Comparison of ENCODE assay signal across 24 mouse cellular contexts in genomic region chr16:73404099-73404498, GRCm38 (mm10).
DNase-seq lines count a peak whose midpoint lies in the region; ATAC-seq and TF ChIP-seq lines count a peak whose summit lies in the region.
"Had no signal": no experiment of that assay in that cellular context is flagged by ENCODE, and none has a peak within 500 bp of the region (broad histone marks: within the 10 kb centered on the region; RNA-seq: fewer than 3 reads in every experiment).

No protein-coding gene starts in this region.

- H3K9ac ChIP-seq in forebrain, embryonic 11.5 days (ENCODE audit: low read length): no peak overlapping the region
- no peak overlapping the region for H3K9ac ChIP-seq in forebrain, embryonic 15.5 days (replicated peaks)
- H3K9ac ChIP-seq in hindbrain, embryonic 14.5 days: no peak overlapping the region
- no peak overlapping the region for H3K9ac ChIP-seq in hindbrain, embryonic 11.5 days (ENCODE audit: low read depth, low read length)
- H3K9ac ChIP-seq: embryonic facial prominence, embryonic 13.5 days had no signal

- H3K4me1 ChIP-seq in forebrain, embryonic 11.5 days (replicated peaks; ENCODE audit: control insufficient read depth, insufficient read depth, low read length): 0 out of 2 replicates have a peak, but pooled peaks cover 2% of the 10 kb centered on the region
- peaks cover 7% of the 10 kb centered on the region for H3K4me1 ChIP-seq in forebrain, embryonic 15.5 days
- no peaks in the 10 kb centered on the region; the same call in 1 of the 2 replicates for H3K4me1 ChIP-seq in hindbrain, embryonic 14.5 days (replicated peaks; ENCODE audit: control insufficient read depth, insufficient read depth, low read length)
- no peaks in the 10 kb centered on the region for H3K4me1 ChIP-seq in hindbrain, embryonic 11.5 days (replicated peaks; ENCODE audit: control insufficient read depth, insufficient read depth, low read length)
- H3K4me1 ChIP-seq: embryonic facial prominence, embryonic 13.5 days; heart, embryonic 10.5 days had no signal

- TF ChIP-seq POLR2A in brain, embryonic 14.5 days (IDR thresholded peaks at IDR 0.05; ENCODE audit: borderline replicate concordance, extremely low read depth, insufficient read depth, insufficient read length, poor library complexity, severe bottlenecking): no peak

- peak; percentile 56 for ATAC-seq in forebrain, embryonic 11.5 days (replicated peaks; ENCODE audit: low FRiP score)
- no peak for ATAC-seq in forebrain, embryonic 15.5 days (replicated peaks)
- ATAC-seq in hindbrain, embryonic 14.5 days (ENCODE audit: low FRiP score): no peak
- ATAC-seq in hindbrain, embryonic 11.5 days (ENCODE audit: low FRiP score): no peak
- ATAC-seq: CD4-positive, CD25-positive, alpha-beta regulatory T cell, adult 4 months; hindbrain, embryonic 16.5 days; inflammation-experienced regulatory T-cells, adult 6 months had no signal

- TF ChIP-seq CTCF in brain, embryonic 14.5 days (IDR thresholded peaks at IDR 0.05; ENCODE audit: borderline replicate concordance, extremely low read depth, insufficient read depth, insufficient read length): no peak

- H3K9me3 ChIP-seq in forebrain, embryonic 11.5 days (ENCODE audit: control insufficient read depth, low read length): no peaks in the 10 kb centered on the region
- no peaks in the 10 kb centered on the region for H3K9me3 ChIP-seq in forebrain, embryonic 15.5 days
- no peaks in the 10 kb centered on the region for H3K9me3 ChIP-seq in hindbrain, embryonic 14.5 days (ENCODE audit: control insufficient read depth, low read length)
- no peaks in the 10 kb centered on the region for H3K9me3 ChIP-seq in hindbrain, embryonic 11.5 days (ENCODE audit: control insufficient read depth, low read length)
- H3K9me3 ChIP-seq: embryonic facial prominence, embryonic 13.5 days; G1E; heart, embryonic 10.5 days had no signal

- peak overlapping the region; percentile 8; the same call in 1 of the 2 replicates for H3K27ac ChIP-seq in forebrain, embryonic 11.5 days (ENCODE audit: low read depth, low read length)
- H3K27ac ChIP-seq in forebrain, embryonic 15.5 days (replicated peaks): no peak overlapping the region
- H3K27ac ChIP-seq in hindbrain, embryonic 14.5 days: 0 out of 2 replicates have a peak overlapping the region, but pooled peaks have one; percentile 26
- H3K27ac ChIP-seq in hindbrain, embryonic 11.5 days (ENCODE audit: low read depth, low read length): no peak overlapping the region
- H3K27ac ChIP-seq: embryonic facial prominence, embryonic 13.5 days; gastrocnemius, adult 2 months; heart, embryonic 10.5 days had no signal

- no peaks in the 10 kb centered on the region for H3K27me3 ChIP-seq in forebrain, embryonic 11.5 days (ENCODE audit: control insufficient read depth, insufficient read depth, low read length)
- H3K27me3 ChIP-seq in forebrain, embryonic 15.5 days: no peaks in the 10 kb centered on the region
- H3K27me3 ChIP-seq in hindbrain, embryonic 14.5 days (ENCODE audit: control insufficient read depth, insufficient read depth, low read length): no peaks in the 10 kb centered on the region
- no peaks in the 10 kb centered on the region for H3K27me3 ChIP-seq in hindbrain, embryonic 11.5 days (ENCODE audit: control insufficient read depth, insufficient read depth, low read length)
- H3K27me3 ChIP-seq: embryonic facial prominence, embryonic 13.5 days had no signal

- 23% methylated on average over 3 of the region's 3 CpGs for WGBS in forebrain, embryonic 11.5 days
- 16% methylated on average over 3 of the region's 3 CpGs for WGBS in forebrain, embryonic 15.5 days
- 56% methylated on average over 3 of the region's 3 CpGs for WGBS in hindbrain, embryonic 14.5 days
- 80% methylated on average over 3 of the region's 3 CpGs for WGBS in hindbrain, embryonic 11.5 days

- no peak for DNase-seq in forebrain, embryonic 11.5 days (ENCODE audit: low spot score)
- DNase-seq in hindbrain, embryonic 14.5 days (ENCODE audit: low spot score): no peak
- no peak for DNase-seq in hindbrain, embryonic 11.5 days (ENCODE audit: low spot score)
- peak; percentile 31 for DNase-seq in brain, embryonic 14.5 days (ENCODE audit: low read depth)
- DNase-seq in retina, postnatal 1 day: peak; percentile 30
- DNase-seq in layer of hippocampus, adult 11-12 months (ENCODE audit: low spot score): no peak
- DNase-seq in adrenal gland, adult 8-10 months: no peak
- DNase-seq: adrenal gland, postnatal 10 days; B cell, adult 2 months; cerebellum, adult 18-20 months; cerebellum, adult 9-11 months; cerebellum, postnatal 36 days; gastrocnemius, adult 2 months; gastrocnemius, postnatal 25 days; heart, adult 11 months; heart, postnatal 10 days; heart, postnatal 4 days had no signal

- no peak overlapping the region for H3K4me3 ChIP-seq in forebrain, embryonic 11.5 days (ENCODE audit: low read depth, low read length)
- no peak overlapping the region for H3K4me3 ChIP-seq in forebrain, embryonic 15.5 days
- no peak overlapping the region for H3K4me3 ChIP-seq in hindbrain, embryonic 14.5 days (replicated peaks; ENCODE audit: low read length)
- no peak overlapping the region for H3K4me3 ChIP-seq in hindbrain, embryonic 11.5 days (ENCODE audit: low read depth, low read length)
- H3K4me3 ChIP-seq: embryonic facial prominence, embryonic 13.5 days; gastrocnemius, adult 2 months; heart, embryonic 10.5 days had no signal

- H3K4me2 ChIP-seq in forebrain, embryonic 11.5 days (ENCODE audit: low read depth, low read length, severe bottlenecking): no peak overlapping the region
- H3K4me2 ChIP-seq in forebrain, embryonic 15.5 days (replicated peaks): no peak overlapping the region
- no peak overlapping the region for H3K4me2 ChIP-seq in hindbrain, embryonic 14.5 days (replicated peaks)
- no peak overlapping the region for H3K4me2 ChIP-seq in hindbrain, embryonic 11.5 days (replicated peaks; ENCODE audit: low read depth, low read length)
- H3K4me2 ChIP-seq: embryonic facial prominence, embryonic 13.5 days had no signal

- no peaks in the 10 kb centered on the region for H3K36me3 ChIP-seq in forebrain, embryonic 11.5 days (ENCODE audit: control insufficient read depth, insufficient read depth, low read length)
- no peaks in the 10 kb centered on the region for H3K36me3 ChIP-seq in forebrain, embryonic 15.5 days
- no peaks in the 10 kb centered on the region for H3K36me3 ChIP-seq in hindbrain, embryonic 14.5 days (replicated peaks; ENCODE audit: control insufficient read depth, insufficient read depth)
- no peaks in the 10 kb centered on the region for H3K36me3 ChIP-seq in hindbrain, embryonic 11.5 days (ENCODE audit: control insufficient read depth, insufficient read depth, low read length)
- H3K36me3 ChIP-seq: embryonic facial prominence, embryonic 13.5 days; G1E; heart, embryonic 10.5 days had no signal

Comparison
In these comparisons a context has a peak if more than half of its experiments do, and no peak if none do; other contexts are left out.
1. H3K27ac ChIP-seq: peak in forebrain, embryonic 11.5 days (single experiment) and hindbrain, embryonic 14.5 days (single experiment); none in forebrain, embryonic 15.5 days (single experiment) and hindbrain, embryonic 11.5 days (single experiment).
2. DNase-seq: peak in brain, embryonic 14.5 days (single experiment) and retina, postnatal 1 day (single experiment); none in forebrain, embryonic 11.5 days (single experiment), hindbrain, embryonic 14.5 days (single experiment), hindbrain, embryonic 11.5 days (single experiment), layer of hippocampus, adult 11-12 months (single experiment) and adrenal gland, adult 8-10 months (single experiment).